Mouse (Mus musculus): Measurements from ENCODE around the gene Mtmr1.

DNA sequence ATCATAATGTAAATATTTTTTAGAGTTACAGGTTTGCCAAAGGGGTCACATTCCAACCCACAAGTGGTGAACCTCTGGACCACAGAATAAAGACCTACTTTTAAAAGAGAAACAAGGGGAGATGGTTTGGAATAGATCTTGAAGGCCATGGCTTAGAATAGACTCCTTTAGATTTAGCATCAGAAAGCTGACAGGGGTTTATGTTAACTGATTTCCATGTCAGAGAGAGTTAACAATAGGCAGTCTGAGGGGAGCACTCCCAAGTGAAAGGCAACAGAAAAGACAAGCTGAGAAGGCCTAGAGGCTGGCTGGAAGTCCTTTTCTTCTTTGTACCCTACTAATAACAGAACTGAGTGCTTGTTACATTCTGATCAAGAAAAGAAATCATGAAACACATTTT, 41.7 kb downstream of the Mtmr1 start:
- TF ChIP-seq CTCF (IDR thresholded peaks at IDR 0.05; ENCODE audit: extremely low read depth, insufficient read depth, low read length) = no peak
- no peak for TF ChIP-seq POLR2A (IDR thresholded peaks at IDR 0.05; ENCODE audit: extremely low read depth, insufficient read depth, low read length)
